Mouse (Mus musculus) stomach, postnatal 0 days (tissue): ENCODE data around the gene Brms1.
"Not testable (repeated sequence)": the region's sequence is repeated elsewhere in the genome, so short reads cannot be mapped to it uniquely, and the experiment has no call there.

ENCODE experiments used
- CTCF ChIP-seq: IDR thresholded peaks from 2 replicates; pipeline ENCODE4 v1.5.1; 2016; ENCODE audit warnings: antibody characterized with exemption, low read depth, mild to moderate bottlenecking, moderate library complexity
- EP300 ChIP-seq: optimal IDR thresholded peaks from 2 replicates; pipeline ENCODE3; 2016; ENCODE audit warnings: antibody characterized with exemption

- TF ChIP-seq EP300 = not testable (repeated sequence)
- TF ChIP-seq CTCF = peak; percentile 52
These were observed 45.4 kb downstream of the Brms1 start for GRCm38 (mm10) chr19:5086533-5086932.
